Mouse (Mus musculus) heart, postnatal 0 days (tissue): ENCODE data around the gene Brd3. TPM values are rescaled to one million over a fixed set of nuclear protein-coding genes. Genes with fewer than 3 reads are reported as not detected.

Experiments used
- ATAC-seq: fragments of 200-750 bp; cut with Nextera tagmentation; 2 replicates; pipeline ENCODE4 v1.8.0; 2017; ENCODE audit warnings: low read depth, moderate number of reproducible peaks, moderate library complexity; ENCODE audit not compliant: insufficient read depth
- DNase-seq: peaks from one replicate; pipeline ENCODE4 v3.0.0-alpha.2; 2016; ENCODE audit warnings: low spot score
- H3K27ac ChIP-seq: fragments of 300-500 bp; sonication (generic); 2 replicates; pipeline ENCODE4 v1.5.1; 2014; ENCODE audit warnings: low read depth, mild to moderate bottlenecking
- H3K27me3 ChIP-seq: fragments of 300-500 bp; sonication (generic); 2 replicates; pipeline ENCODE4 v1.6.1; 2014; ENCODE audit warnings: low read length, mixed read lengths; ENCODE audit not compliant: control insufficient read depth, insufficient read depth
- H3K36me3 ChIP-seq: fragments of 300-500 bp; sonication (generic); replicated peaks from 2 replicates; pipeline ENCODE4 v1.6.1; 2014; ENCODE audit warnings: low read length, mixed read lengths; ENCODE audit not compliant: control insufficient read depth, insufficient read depth
- H3K4me1 ChIP-seq: fragments of 300-500 bp; sonication (generic); 2 replicates; pipeline ENCODE4 v1.6.1; 2014; ENCODE audit warnings: antibody characterized with exemption; ENCODE audit not compliant: control insufficient read depth, insufficient read depth
- H3K4me2 ChIP-seq: fragments of 300-500 bp; sonication (generic); 2 replicates; pipeline ENCODE4 v1.6.1; 2014; ENCODE audit warnings: low read depth, mild to moderate bottlenecking, low read length, moderate library complexity
- H3K4me3 ChIP-seq: fragments of 300-500 bp; sonication (generic); 2 replicates; pipeline ENCODE4 v1.5.1; 2014; ENCODE audit warnings: low read depth, low read length
- H3K9ac ChIP-seq: fragments of 300-500 bp; sonication (generic); replicated peaks from 2 replicates; pipeline ENCODE4 v1.6.1; 2014; ENCODE audit warnings: low read depth, low read length, mixed read lengths
- H3K9me3 ChIP-seq: fragments of 300-500 bp; sonication (generic); replicated peaks from 2 replicates; pipeline ENCODE4 v1.6.1; 2016; ENCODE audit warnings: low read length; ENCODE audit not compliant: control insufficient read depth
- CTCF ChIP-seq: IDR thresholded peaks from 2 replicates; pipeline ENCODE4 v1.5.1; 2016; ENCODE audit warnings: antibody characterized with exemption, control low read depth, low read depth
- EP300 ChIP-seq: IDR thresholded peaks from 2 replicates; pipeline ENCODE4 v1.6.1; 2016; ENCODE audit warnings: antibody characterized with exemption, low read depth
- WGBS: fragments of 180-500 bp; shearing (Covaris S2); extraction: QIAGEN DNeasy Blood & Tissue Kit; methylation state at CpG from one replicate; pipeline ENCODE4 v1.1.7; 2014; 5-methylcytosine and 5-hydroxymethylcytosine counted together
- polyA plus RNA-seq: library from polyadenylated mRNA; unstranded; fragments of >200 nt; fragmentation: Nextera tagmentation; extraction: Ambion mirVana; gene quantifications from 2 replicates; pipeline ENCODE4 v1.2.1, GENCODE M21; 2015
- total RNA-seq: library from RNA; depleted of rRNA; stranded (reverse); fragments of >200 nt; gene quantifications from 2 replicates; pipeline ENCODE4 v1.2.3, GENCODE M21; 2014; ENCODE audit warnings: low replicate concordance

The Brd3 gene
- total and polyA plus RNA-seq, 2 experiments from 2014 or later, result 13.0 to 37.1 TPM

DNA sequence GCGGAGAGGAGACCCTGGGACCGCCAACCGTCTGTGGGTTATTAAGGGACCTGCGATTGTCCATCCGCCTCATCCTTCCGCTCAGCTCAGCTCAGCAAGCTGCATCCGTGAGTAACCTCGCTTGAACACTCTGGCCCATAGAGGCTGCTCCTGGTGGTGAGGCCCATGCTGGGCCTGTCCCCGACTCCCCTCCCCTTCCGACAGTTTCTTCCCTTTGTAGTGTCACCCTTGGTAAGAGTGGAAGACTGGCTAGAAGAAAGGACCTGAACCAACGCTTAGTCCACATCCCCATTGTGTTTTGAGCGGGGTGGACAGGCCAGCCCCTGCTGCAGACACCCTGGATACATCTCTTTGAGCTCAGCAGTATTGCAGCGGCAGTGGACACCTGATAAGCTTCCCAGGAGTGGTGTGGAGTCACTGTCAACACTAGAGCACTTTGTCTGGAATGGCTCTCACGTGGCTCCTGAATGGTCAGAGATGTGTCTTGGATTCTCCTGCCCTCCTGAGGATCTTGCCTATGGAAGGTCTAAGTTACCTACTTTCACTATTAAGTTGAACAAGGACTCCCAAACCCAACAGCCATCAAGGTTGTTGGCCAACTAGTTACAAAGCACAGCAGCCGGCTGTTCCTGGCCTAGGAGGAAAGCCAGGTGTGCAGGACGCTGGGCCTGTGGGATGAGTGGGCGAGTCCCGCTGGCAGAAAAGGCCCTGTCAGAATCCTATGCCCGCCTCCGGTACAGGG lies 64.6 kb downstream of the Brd3 start:
- H3K36me3 ChIP-seq, result peaks cover 31% of the 10 kb centered on the region
- TF ChIP-seq EP300, result no peak
- TF ChIP-seq CTCF, result no peak
- 0 out of 2 replicates have a peak, but pooled peaks cover 5% of the 10 kb centered on the region for H3K4me1 ChIP-seq
- H3K9me3 ChIP-seq, result no peaks in the 10 kb centered on the region
- WGBS, result 27% methylated on average over 20 of the region's 20 CpGs
- H3K27ac ChIP-seq, result 0 out of 2 replicates have a peak overlapping the region, but pooled peaks have one; percentile 21
- peak overlapping the region; percentile 54 for H3K4me3 ChIP-seq
- ATAC-seq, result peak; percentile 19; the same call in 1 of the 2 replicates
- H3K27me3 ChIP-seq, result no peaks in the 10 kb centered on the region
- peak overlapping the region; percentile 82 for H3K4me2 ChIP-seq
- no peak for DNase-seq
- H3K9ac ChIP-seq, result peak overlapping the region; percentile 36

DNA sequence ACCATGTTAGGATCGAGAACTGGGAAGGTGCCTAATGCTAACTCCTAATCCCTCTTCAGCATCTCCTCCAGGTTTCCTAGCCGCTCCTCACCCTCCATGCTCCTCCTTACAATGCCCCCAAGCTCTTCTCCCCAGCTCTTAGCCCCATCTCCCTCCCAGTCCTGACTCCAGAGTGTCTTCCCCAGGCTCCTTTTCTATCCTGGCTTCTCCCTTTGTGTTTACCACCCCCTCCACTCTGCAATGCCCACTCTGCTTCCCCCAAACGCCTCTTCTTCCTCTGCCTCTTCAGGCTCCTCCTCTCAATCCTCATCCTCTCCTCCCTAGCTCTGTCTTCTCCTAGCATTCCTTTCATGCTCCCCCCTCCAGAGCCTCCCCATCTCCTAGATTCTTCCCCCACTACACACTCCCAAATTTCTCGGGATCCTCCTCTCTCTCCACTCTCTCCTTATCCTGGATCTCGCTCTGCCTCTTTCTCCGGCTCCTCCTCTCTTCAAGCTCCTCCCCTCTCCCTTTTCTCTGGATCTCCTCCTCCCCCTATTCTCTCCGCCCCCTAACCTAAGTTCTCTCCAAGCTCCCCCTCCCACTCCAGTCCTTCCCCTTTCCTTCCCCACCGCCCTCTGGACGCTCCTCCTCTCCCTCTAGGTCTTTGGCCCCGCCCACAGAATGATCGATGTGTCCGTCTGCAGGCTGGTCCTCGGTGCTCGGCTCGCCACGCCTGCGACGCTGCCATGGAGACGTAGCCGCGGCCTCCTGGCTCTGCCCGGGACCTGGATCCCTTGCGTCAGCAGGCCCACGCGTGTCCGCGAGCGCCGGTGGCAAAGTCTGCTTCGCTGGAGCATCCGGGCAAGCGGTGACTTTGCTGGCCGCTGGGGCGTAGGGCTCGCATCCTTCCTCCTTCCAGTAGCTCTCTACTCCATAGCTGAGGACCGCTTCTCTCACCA lies 65.4 kb downstream of the Brd3 start, which contains the start of gene Brd3os:
Gene Brd3os (plus strand): TSS at position 558 of the 941 bp plus-strand sequence.
- H3K9ac ChIP-seq, result peak within 1 kb of the TSS; percentile 44
- 0 out of 2 replicates have a peak, but pooled peaks cover 5% of the 10 kb centered on the region for H3K4me1 ChIP-seq
- DNase-seq, result peak; percentile 99
- 0 out of 2 replicates have a peak within 1 kb of the TSS, but pooled peaks have one; percentile 21 for H3K27ac ChIP-seq
- H3K36me3 ChIP-seq, result peaks cover 23% of the 10 kb centered on the region
- TF ChIP-seq CTCF, result peak; percentile 1; the same call in 1 of the 2 replicates
- TF ChIP-seq EP300, result no peak
- ATAC-seq, result peak; percentile 88
- H3K9me3 ChIP-seq, result no peaks in the 10 kb centered on the region
- peak within 1 kb of the TSS; percentile 82 for H3K4me2 ChIP-seq
- no peaks in the 10 kb centered on the region for H3K27me3 ChIP-seq
- WGBS, result 2% methylated on average over 36 of the region's 36 CpGs
- H3K4me3 ChIP-seq, result peak within 1 kb of the TSS; percentile 54

GRCm38 (mm10) chr2:27438281-27438680 lies 69.2 kb downstream of the Brd3 start:
- H3K27me3 ChIP-seq, result no peaks in the 10 kb centered on the region
- H3K9me3 ChIP-seq, result no peaks in the 10 kb centered on the region
- TF ChIP-seq EP300 (no peak), CTCF (no peak)
- DNase-seq, result no peak
- H3K4me2 ChIP-seq, result no peak overlapping the region
- 25% methylated on average over 11 of the region's 11 CpGs for WGBS
- H3K4me3 ChIP-seq, result no peak overlapping the region
- no peak overlapping the region for H3K9ac ChIP-seq
- no peak for ATAC-seq
- H3K27ac ChIP-seq, result no peak overlapping the region
- no peaks in the 10 kb centered on the region for H3K36me3 ChIP-seq
- H3K4me1 ChIP-seq, result peaks cover 5% of the 10 kb centered on the region; the same call in 1 of the 2 replicates

GRCm38 (mm10) chr2:27437876-27438275 lies 69.6 kb downstream of the Brd3 start:
- TF ChIP-seq CTCF (no peak), EP300 (no peak)

DNA sequence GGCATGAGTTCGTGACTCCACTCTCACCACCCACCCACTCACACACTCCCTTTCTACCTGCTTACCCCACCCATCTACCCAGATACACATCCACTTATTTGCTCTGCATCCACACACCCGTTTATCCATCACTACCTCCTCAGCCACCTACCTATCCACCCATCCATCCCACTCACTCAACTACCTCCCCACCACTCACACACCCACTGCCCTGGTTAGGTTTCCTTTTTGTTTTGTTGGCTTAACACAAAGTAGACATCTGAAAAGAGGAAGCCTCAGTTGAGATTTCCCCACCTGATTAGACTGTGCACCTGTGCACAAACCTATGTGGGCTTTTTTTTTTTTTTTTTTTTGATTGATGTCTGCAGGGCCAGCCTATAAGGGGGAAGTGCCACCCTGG lies 74.9 kb downstream of the Brd3 start:
- WGBS, result 42% methylated on average over 2 of the region's 2 CpGs
- Histone ChIP-seq H3K36me3 (no peaks in the 10 kb centered on the region), H3K27ac (no peak overlapping the region), H3K4me3 (no peak overlapping the region), H3K4me2 (no peak overlapping the region), H3K27me3 (0 out of 2 replicates have a peak, but pooled peaks cover 3% of the 10 kb centered on the region), H3K9ac (no peak overlapping the region), H3K4me1 (no peaks in the 10 kb centered on the region; the same call in 1 of the 2 replicates), H3K9me3 (no peaks in the 10 kb centered on the region)
- DNase-seq, result no peak
- no peak for ATAC-seq
- no peak for TF ChIP-seq CTCF
- TF ChIP-seq EP300, result no peak

More at GRCm38 (mm10) chr2:27437876-27438275, 69.6 kb downstream of the Brd3 start:
- Histone ChIP-seq H3K27me3 (no peaks in the 10 kb centered on the region), H3K36me3 (no peaks in the 10 kb centered on the region), H3K4me1 (peaks cover 5% of the 10 kb centered on the region; the same call in 1 of the 2 replicates), H3K27ac (no peak overlapping the region), H3K4me3 (no peak overlapping the region), H3K4me2 (no peak overlapping the region), H3K9me3 (no peaks in the 10 kb centered on the region), H3K9ac (no peak overlapping the region)
- WGBS, result 39% methylated on average over 1 of the region's 1 CpGs
- DNase-seq (no peak), ATAC-seq (no peak)
